In genomic region chr19:56652034-56652962, GRCm38 (mm10) we compare ENCODE assay signal across 8 mouse cellular contexts.
A peak's percentile ranks its signal among the peaks of the same experiment; 100 is the strongest.
DNase-seq lines count a peak whose midpoint lies in the region; ATAC-seq and TF ChIP-seq lines count a peak whose summit lies in the region.

No protein-coding gene starts in this region.

- no peak overlapping the region for H3K4me3 ChIP-seq in forebrain, postnatal 0 days (ENCODE audit: low read depth, low read length)
- H3K4me3 ChIP-seq in hindbrain, embryonic 12.5 days, result no peak overlapping the region
- H3K4me3 ChIP-seq in limb, embryonic 14.5 days (replicated peaks; ENCODE audit: low read length), result no peak overlapping the region
- peak overlapping the region; percentile 18; the same call in 1 of the 2 replicates for H3K4me3 ChIP-seq in midbrain, embryonic 16.5 days (ENCODE audit: low read depth, low read length)

- no peak overlapping the region for H3K27ac ChIP-seq in forebrain, postnatal 0 days (ENCODE audit: low read depth, low read length)
- H3K27ac ChIP-seq in hindbrain, embryonic 12.5 days, result no peak overlapping the region
- 0 out of 2 replicates have a peak overlapping the region, but pooled peaks have one; percentile 14 for H3K27ac ChIP-seq in limb, embryonic 14.5 days (replicated peaks; ENCODE audit: low read depth, low read length)
- H3K27ac ChIP-seq in midbrain, embryonic 16.5 days (ENCODE audit: low read length), result no peak overlapping the region

- no peaks in the 10 kb centered on the region for H3K36me3 ChIP-seq in forebrain, postnatal 0 days (ENCODE audit: insufficient read depth)
- H3K36me3 ChIP-seq in hindbrain, embryonic 12.5 days, result no peaks in the 10 kb centered on the region
- no peaks in the 10 kb centered on the region for H3K36me3 ChIP-seq in limb, embryonic 14.5 days (ENCODE audit: control insufficient read depth, insufficient read depth, low read length)
- no peaks in the 10 kb centered on the region for H3K36me3 ChIP-seq in midbrain, embryonic 16.5 days (ENCODE audit: control insufficient read depth, insufficient read depth, low read length)

- WGBS in forebrain, postnatal 0 days, result 9% methylated on average over 19 of the region's 19 CpGs
- WGBS in hindbrain, embryonic 12.5 days, result 18% methylated on average over 19 of the region's 19 CpGs
- 7% methylated on average over 18 of the region's 19 CpGs for WGBS in limb, embryonic 14.5 days
- 10% methylated on average over 19 of the region's 19 CpGs for WGBS in midbrain, embryonic 16.5 days

- DNase-seq in brain, adult 2 months (ENCODE audit: low read depth, low spot score), result peak; percentile 24
- DNase-seq in forebrain, postnatal 0 days, result peak; percentile 28
- peak; percentile 78 for DNase-seq in limb, embryonic 14.5 days (ENCODE audit: low spot score)
- DNase-seq in thymus, postnatal 4 days, result no peak
- DNase-seq in right cerebral cortex, adult 2 months (ENCODE audit: low spot score in 2 of 2), result no peak
- no peak for DNase-seq in spleen, adult 18-20 months

- H3K4me1 ChIP-seq in forebrain, postnatal 0 days (ENCODE audit: insufficient read depth), result no peaks in the 10 kb centered on the region; the same call in 1 of the 2 replicates
- peaks cover 17% of the 10 kb centered on the region for H3K4me1 ChIP-seq in hindbrain, embryonic 12.5 days
- peaks cover 5% of the 10 kb centered on the region for H3K4me1 ChIP-seq in limb, embryonic 14.5 days (ENCODE audit: control insufficient read depth, insufficient read depth, low read length)
- peaks cover 6% of the 10 kb centered on the region for H3K4me1 ChIP-seq in midbrain, embryonic 16.5 days (ENCODE audit: control insufficient read depth, insufficient read depth, low read length)

- peak overlapping the region; percentile 34 for H3K4me2 ChIP-seq in forebrain, postnatal 0 days (ENCODE audit: low read depth)
- H3K4me2 ChIP-seq in hindbrain, embryonic 12.5 days (replicated peaks), result peak overlapping the region; percentile 38
- peak overlapping the region; percentile 32 for H3K4me2 ChIP-seq in limb, embryonic 14.5 days (replicated peaks; ENCODE audit: low read depth, low read length, severe bottlenecking)
- peak overlapping the region; percentile 49 for H3K4me2 ChIP-seq in midbrain, embryonic 16.5 days (ENCODE audit: low read length)

- ATAC-seq in forebrain, postnatal 0 days, result peak; percentile 43
- peak; percentile 61 for ATAC-seq in hindbrain, embryonic 12.5 days (ENCODE audit: low FRiP score)
- peak; percentile 94 for ATAC-seq in limb, embryonic 14.5 days (ENCODE audit: low FRiP score, low read depth)
- peak; percentile 32; the same call in 1 of the 2 replicates for ATAC-seq in midbrain, embryonic 16.5 days

- TF ChIP-seq POLR2A in limb, embryonic 14.5 days (IDR thresholded peaks at IDR 0.05; ENCODE audit: borderline replicate concordance, extremely low read depth, insufficient read depth, insufficient read length), result no peak

- H3K9ac ChIP-seq in forebrain, postnatal 0 days, result no peak overlapping the region
- no peak overlapping the region for H3K9ac ChIP-seq in hindbrain, embryonic 12.5 days
- H3K9ac ChIP-seq in limb, embryonic 14.5 days (ENCODE audit: low read depth, low read length, severe bottlenecking), result no peak overlapping the region
- H3K9ac ChIP-seq in midbrain, embryonic 16.5 days (ENCODE audit: low read depth, low read length), result no peak overlapping the region

- no peak for TF ChIP-seq CTCF in forebrain, postnatal 0 days (IDR thresholded peaks at IDR 0.05; ENCODE audit: low read depth)

- H3K9me3 ChIP-seq in forebrain, postnatal 0 days (ENCODE audit: low read length), result no peaks in the 10 kb centered on the region
- no peaks in the 10 kb centered on the region for H3K9me3 ChIP-seq in hindbrain, embryonic 12.5 days (replicated peaks)
- 0 out of 2 replicates have a peak, but pooled peaks cover 4% of the 10 kb centered on the region for H3K9me3 ChIP-seq in limb, embryonic 14.5 days (ENCODE audit: control insufficient read depth, low read length)
- no peaks in the 10 kb centered on the region for H3K9me3 ChIP-seq in midbrain, embryonic 16.5 days (replicated peaks; ENCODE audit: control insufficient read depth, low read length, poor library complexity, severe bottlenecking)

- H3K27me3 ChIP-seq in forebrain, postnatal 0 days (ENCODE audit: insufficient read depth, low read length), result no peaks in the 10 kb centered on the region
- peaks cover 4% of the 10 kb centered on the region; the same call in 1 of the 2 replicates for H3K27me3 ChIP-seq in hindbrain, embryonic 12.5 days
- H3K27me3 ChIP-seq in limb, embryonic 14.5 days (ENCODE audit: control insufficient read depth, insufficient read depth, low read length), result no peaks in the 10 kb centered on the region
- no peaks in the 10 kb centered on the region for H3K27me3 ChIP-seq in midbrain, embryonic 16.5 days (ENCODE audit: control insufficient read depth, insufficient read depth, low read depth, low read length)

Comparison
In these comparisons a context has a peak if more than half of its experiments do, and no peak if none do; other contexts are left out.
1. DNase-seq: peak in brain, adult 2 months (single experiment), forebrain, postnatal 0 days (single experiment) and limb, embryonic 14.5 days (single experiment); none in thymus, postnatal 4 days (single experiment), right cerebral cortex, adult 2 months (0 of 2) and spleen, adult 18-20 months (0 of 2).
2. ATAC-seq: peak in every context shown above with its lines; median percentile 94 in limb, embryonic 14.5 days; 61 in hindbrain, embryonic 12.5 days; 43 in forebrain, postnatal 0 days; 32 in midbrain, embryonic 16.5 days.
3. Peak in every context shown above with its lines, with median percentiles within 50 percentile points of each other: H3K4me2 ChIP-seq.